30 mouse cellular contexts compared by ENCODE assay signal in the genomic region with DNA sequence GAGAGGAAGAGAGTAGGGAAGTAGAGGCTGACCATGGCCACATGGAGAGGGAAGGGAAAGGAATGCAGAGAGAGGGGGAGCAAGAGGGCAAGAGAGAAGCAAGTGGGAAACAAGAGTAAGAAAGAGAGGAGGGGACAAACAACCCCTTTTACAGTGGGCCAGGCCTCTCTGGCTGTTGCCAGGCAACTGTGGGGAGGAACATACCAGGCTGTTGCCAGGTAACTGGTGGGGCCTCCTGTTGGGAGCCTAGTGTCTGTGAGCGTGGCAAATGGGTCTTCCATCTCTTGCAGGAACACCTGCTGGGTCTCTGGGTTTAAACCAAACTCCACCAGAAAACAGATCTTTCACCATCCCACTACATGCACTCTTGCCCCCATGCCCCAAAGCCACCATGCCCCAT. TPM values are rescaled to one million over a fixed set of nuclear protein-coding genes. Genes with fewer than 3 reads are reported as not detected.
DNase-seq lines count a peak whose midpoint lies in the region; ATAC-seq lines count a peak whose summit lies in the region.
"Had no signal": no experiment of that assay in that cellular context is flagged by ENCODE, and none has a peak within 500 bp of the region (broad histone marks: within the 10 kb centered on the region; RNA-seq: fewer than 3 reads in every experiment).

No protein-coding gene starts in this region.

- H3K4me2 ChIP-seq in hindbrain, embryonic 16.5 days (ENCODE audit: low read length) = no peak overlapping the region
- H3K4me2 ChIP-seq: embryonic facial prominence, embryonic 12.5 days; forebrain, embryonic 12.5 days; heart, embryonic 12.5 days; hindbrain, embryonic 15.5 days; intestine, embryonic 15.5 days; limb, embryonic 12.5 days; liver, embryonic 11.5 days had no signal

- H3K27me3 ChIP-seq in hindbrain, embryonic 10.5 days (ENCODE audit: insufficient read depth, poor library complexity, severe bottlenecking) = no peaks in the 10 kb centered on the region
- H3K27me3 ChIP-seq in hindbrain, embryonic 16.5 days (replicated peaks; ENCODE audit: control insufficient read depth, insufficient read depth, low read length) = no peaks in the 10 kb centered on the region
- H3K27me3 ChIP-seq: embryonic facial prominence, embryonic 12.5 days; forebrain, embryonic 12.5 days; heart, embryonic 12.5 days; hindbrain, embryonic 15.5 days; intestine, embryonic 15.5 days; limb, embryonic 12.5 days had no signal

- peaks cover 10% of the 10 kb centered on the region for H3K4me1 ChIP-seq in hindbrain, embryonic 10.5 days (replicated peaks)
- no peaks in the 10 kb centered on the region for H3K4me1 ChIP-seq in hindbrain, embryonic 16.5 days (ENCODE audit: control insufficient read depth, insufficient read depth, low read depth, low read length)
- H3K4me1 ChIP-seq: embryonic facial prominence, embryonic 12.5 days; heart, embryonic 12.5 days; hindbrain, embryonic 15.5 days; intestine, embryonic 15.5 days; limb, embryonic 12.5 days had no signal

- H3K9me3 ChIP-seq in hindbrain, embryonic 10.5 days = peaks cover 4% of the 10 kb centered on the region; the same call in 1 of the 2 replicates
- H3K9me3 ChIP-seq in hindbrain, embryonic 16.5 days (ENCODE audit: control insufficient read depth, low read length) = no peaks in the 10 kb centered on the region
- H3K9me3 ChIP-seq: forebrain, embryonic 12.5 days; G1E; heart, embryonic 12.5 days; hindbrain, embryonic 15.5 days; intestine, embryonic 15.5 days; limb, embryonic 12.5 days had no signal

- WGBS in hindbrain, embryonic 10.5 days = 29% methylated on average over 1 of the region's 1 CpGs
- 0% methylated on average over 1 of the region's 1 CpGs for WGBS in hindbrain, embryonic 16.5 days

- intact Hi-C loops in gastrocnemius, postnatal 14 days (cut with DNase I; ENCODE audit: low total_unique reads) = no loop called here

- ATAC-seq in hindbrain, embryonic 16.5 days = no peak
- ATAC-seq: intestine, embryonic 15.5 days; liver, postnatal 0 days; lung, postnatal 0 days; midbrain, embryonic 16.5 days; Patski had no signal

- H3K9ac ChIP-seq in hindbrain, embryonic 16.5 days (ENCODE audit: low read depth, low read length) = no peak overlapping the region
- H3K9ac ChIP-seq: embryonic facial prominence, embryonic 12.5 days; forebrain, embryonic 12.5 days; heart, embryonic 12.5 days; hindbrain, embryonic 15.5 days; intestine, embryonic 15.5 days; limb, embryonic 12.5 days; liver, postnatal 0 days had no signal

- DNase-seq in hindbrain, embryonic 10.5 days (ENCODE audit: low spot score) = peak; percentile 43
- peak; percentile 25 to 28 for DNase-seq in right cerebral cortex, postnatal 10 days (ENCODE audit: low spot score in 2 of 2)
- DNase-seq in right cerebral cortex, adult 18-20 months = no peak
- peak; percentile 6 for DNase-seq in embryo, embryonic 10 days (ENCODE audit: low spot score)
- DNase-seq in retina, embryonic 14.5 days (ENCODE audit: low spot score) = peak; percentile 3
- no peak for DNase-seq in gastrocnemius, adult 8-10 months (ENCODE audit: low spot score in 2 of 2)
- no peak for DNase-seq in gastrocnemius, postnatal 14 days
- DNase-seq: adrenal gland, postnatal 14 days; cerebellum, adult 8-10 months; gastrocnemius, postnatal 10 days; heart, adult 18-20 months; heart, postnatal 10 days; kidney, adult 9 months; kidney, postnatal 14 days; layer of hippocampus, postnatal 36 days; liver, postnatal 0 days; right cerebral cortex, postnatal 4 days had no signal

- no peak overlapping the region for H3K4me3 ChIP-seq in hindbrain, embryonic 10.5 days
- no peak overlapping the region for H3K4me3 ChIP-seq in hindbrain, embryonic 16.5 days (ENCODE audit: low read length)
- H3K4me3 ChIP-seq: embryonic facial prominence, embryonic 12.5 days; forebrain, embryonic 12.5 days; heart, embryonic 12.5 days; hindbrain, embryonic 15.5 days; intestine, embryonic 15.5 days; layer of hippocampus, adult 2 months; limb, embryonic 12.5 days had no signal

- no peaks in the 10 kb centered on the region for H3K36me3 ChIP-seq in hindbrain, embryonic 10.5 days
- H3K36me3 ChIP-seq in hindbrain, embryonic 16.5 days (ENCODE audit: control insufficient read depth, insufficient read depth, low read length) = no peaks in the 10 kb centered on the region
- H3K36me3 ChIP-seq: embryonic facial prominence, embryonic 12.5 days; forebrain, embryonic 12.5 days; G1E; heart, embryonic 12.5 days; hindbrain, embryonic 15.5 days; intestine, embryonic 15.5 days; limb, embryonic 12.5 days had no signal

- H3K27ac ChIP-seq in hindbrain, embryonic 10.5 days = no peak overlapping the region
- no peak overlapping the region for H3K27ac ChIP-seq in hindbrain, embryonic 16.5 days (ENCODE audit: low read depth, low read length)
- H3K27ac ChIP-seq: embryonic facial prominence, embryonic 12.5 days; forebrain, embryonic 12.5 days; hindbrain, embryonic 15.5 days; intestine, embryonic 15.5 days; layer of hippocampus, adult 2 months; limb, embryonic 12.5 days had no signal

RNA-seq across cellular contexts. Expression of gene Emp2, which starts 59.8 kb away (rescaled TPM):
- 3.2 and 3.6 TPM in 2 replicates for polyA plus RNA-seq in hindbrain, embryonic 10.5 days (2016; fragmentation: Nextera tagmentation; extraction: Ambion mirVana)
- 22.3 and 24.5 TPM in 2 replicates for polyA plus RNA-seq in hindbrain, embryonic 16.5 days (2015; fragmentation: Nextera tagmentation; extraction: Ambion mirVana)
- total RNA-seq in gastrocnemius, adult 8-10 months (2022) = 1 to 10 TPM; 3.0 to 4.8 (median 4.1) TPM
- 10 to 100 TPM in 1 of 2 experiments, 1 to 10 TPM in 1; 6.4 to 10.1 TPM for total RNA-seq in gastrocnemius, postnatal 14 days (2021)
- polyA plus RNA-seq: G1E had no signal

Comparison
In these comparisons a context has a peak if more than half of its experiments do, and no peak if none do; other contexts are left out.
1. DNase-seq: peak in hindbrain, embryonic 10.5 days (single experiment), right cerebral cortex, postnatal 10 days (2 of 2), embryo, embryonic 10 days (single experiment) and retina, embryonic 14.5 days (single experiment); none in right cerebral cortex, adult 18-20 months (single experiment), gastrocnemius, adult 8-10 months (0 of 2) and gastrocnemius, postnatal 14 days (single experiment).